Mouse (Mus musculus) 3134 (cell line): ENCODE measurements around the gene Sema6c.
"Not testable (repeated sequence)": the region's sequence is repeated elsewhere in the genome, so short reads cannot be mapped to it uniquely, and the experiment has no call there.

ENCODE experiments used
- DNase-seq: peaks from one replicate; pipeline ENCODE4 v3.0.0-alpha.2; 2011; ENCODE audit warnings: low spot score; ENCODE audit not compliant: insufficient read length; ENCODE audit errors: extremely low read depth

Sema6c gene

GRCm38 (mm10) chr3:95159987-95160963, at the start of gene Sema6c:
TSS of gene Sema6c (plus strand) at chr3:95160457.
- peak; percentile 84 for DNase-seq

GRCm38 (mm10) chr3:95110911-95111726, 49.1 kb upstream of the Sema6c start, which contains the start of gene Vps72:
TSS of gene Vps72 (plus strand) at chr3:95111022.
- peak; percentile 89 for DNase-seq

- no peak for DNase-seq
These were observed 47.5 kb upstream of the Sema6c start for GRCm38 (mm10) chr3:95112760-95113159.

- peak; percentile 49 for DNase-seq
These were observed 42.5 kb upstream of the Sema6c start for GRCm38 (mm10) chr3:95117751-95118150.

- no peak for DNase-seq
These were observed 38.7 kb upstream of the Sema6c start for GRCm38 (mm10) chr3:95121580-95121979.

GRCm38 (mm10) chr3:95124246-95124645, 36.0 kb upstream of the Sema6c start, which contains the start of gene Tmod4:
TSS of gene Tmod4 (plus strand) at chr3:95124476.
- no peak for DNase-seq

GRCm38 (mm10) chr3:95124972-95125371, 35.3 kb upstream of the Sema6c start:
- no peak for DNase-seq

- DNase-seq, result no peak
These were observed 31.0 kb upstream of the Sema6c start for GRCm38 (mm10) chr3:95129226-95129651.

GRCm38 (mm10) chr3:95130081-95130480, 30.2 kb upstream of the Sema6c start:
- no peak for DNase-seq

GRCm38 (mm10) chr3:95132389-95132788, 27.9 kb upstream of the Sema6c start:
- DNase-seq, result not testable (repeated sequence)

- no peak for DNase-seq
These were observed 27.1 kb upstream of the Sema6c start for GRCm38 (mm10) chr3:95133176-95133575.

GRCm38 (mm10) chr3:95133680-95134101, 26.6 kb upstream of the Sema6c start, which contains the start of the genes Scnm1 and Lysmd1:
TSS of gene Scnm1 (minus strand) at chr3:95134011.
TSS of gene Lysmd1 (plus strand) at chr3:95134088.
- peak; percentile 92 for DNase-seq

- not testable (repeated sequence) for DNase-seq
These were observed 26.1 kb upstream of the Sema6c start for GRCm38 (mm10) chr3:95134133-95134532.

- peak; percentile 41 for DNase-seq
These were observed 25.2 kb upstream of the Sema6c start for GRCm38 (mm10) chr3:95135023-95135422.

GRCm38 (mm10) chr3:95135433-95136052, 24.7 kb upstream of the Sema6c start:
- DNase-seq, result no peak

- DNase-seq, result no peak
These were observed 23.9 kb upstream of the Sema6c start for GRCm38 (mm10) chr3:95136336-95136735.

- DNase-seq, result no peak
These were observed 20.5 kb upstream of the Sema6c start for GRCm38 (mm10) chr3:95139586-95140288.

GRCm38 (mm10) chr3:95140289-95140595, 20.0 kb upstream of the Sema6c start:
- no peak for DNase-seq

- DNase-seq, result no peak
These were observed 19.5 kb upstream of the Sema6c start for GRCm38 (mm10) chr3:95140795-95141194.

GRCm38 (mm10) chr3:95141474-95141873, 18.8 kb upstream of the Sema6c start:
- no peak for DNase-seq
